ENCODE assay signal across 21 mouse cellular contexts in the genomic region with DNA sequence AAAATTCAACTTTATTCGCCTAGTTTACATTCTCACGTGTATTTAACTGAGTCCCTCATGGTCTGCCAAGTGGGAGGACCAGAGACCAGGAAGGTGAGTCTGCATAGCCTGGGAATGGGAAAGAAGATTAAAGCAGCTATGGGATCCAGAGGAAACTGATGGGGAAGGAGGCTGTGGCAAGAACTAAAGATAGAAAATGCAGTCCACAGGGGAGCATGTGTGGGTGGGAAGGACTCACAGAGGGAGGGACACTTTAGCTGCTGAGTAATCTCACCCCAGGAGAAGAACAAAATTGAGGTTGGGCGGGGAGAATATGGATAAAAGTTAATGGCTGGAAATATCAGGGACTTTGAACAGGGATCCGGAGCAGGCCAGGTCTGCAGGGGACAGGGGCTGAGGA.
"Had no signal": no experiment of that assay in that cellular context is flagged by ENCODE, and none has a peak within 500 bp of the region (broad histone marks: within the 10 kb centered on the region; RNA-seq: fewer than 3 reads in every experiment).

No protein-coding gene starts in this region.

- H3K27me3 ChIP-seq: midbrain, embryonic 12.5 days; neural tube, embryonic 13.5 days; neural tube, embryonic 15.5 days; stomach, embryonic 15.5 days had no signal

- DNase-seq: lung, adult 18-20 months; lung, embryonic 14.5 days; lung, postnatal 10 days; lung, postnatal 4 days; midbrain, embryonic 14.5 days; retina, postnatal 1 day; right cerebral cortex, adult 18-20 months; right cerebral cortex, postnatal 25 days; right cerebral cortex, postnatal 4 days; spleen, adult 18-20 months; thymus, adult 2 months; thymus, postnatal 25 days; thymus, postnatal 4 days had no signal

- H3K4me1 ChIP-seq: midbrain, embryonic 10.5 days; midbrain, embryonic 12.5 days; neural tube, embryonic 13.5 days; neural tube, embryonic 15.5 days had no signal

- H3K4me3 ChIP-seq: midbrain, embryonic 10.5 days; midbrain, embryonic 12.5 days; myocyte; neural tube, embryonic 13.5 days; neural tube, embryonic 15.5 days; stomach, embryonic 15.5 days had no signal

- H3K27ac ChIP-seq: midbrain, embryonic 10.5 days; midbrain, embryonic 12.5 days; neural tube, embryonic 13.5 days; neural tube, embryonic 15.5 days; stomach, embryonic 15.5 days; stomach, postnatal 0 days had no signal

- ATAC-seq: midbrain, embryonic 16.5 days had no signal

- H3K36me3 ChIP-seq: neural tube, embryonic 13.5 days; neural tube, embryonic 15.5 days had no signal
